Mouse (Mus musculus) limb, embryonic 13.5 days (tissue): Measurements from ENCODE around the gene Fchsd2. TPM values are rescaled to one million over a fixed set of nuclear protein-coding genes. Genes with fewer than 3 reads are reported as not detected.

Experiments used
- ATAC-seq: fragments of 200-750 bp; cut with Nextera tagmentation; 2 replicates; pipeline ENCODE4 v1.8.0; 2017; ENCODE audit warnings: low read depth, moderate number of reproducible peaks, moderate TSS enrichment; ENCODE audit not compliant: low FRiP score
- H3K27ac ChIP-seq: fragments of 300-500 bp; sonication (generic); 2 replicates; pipeline ENCODE4 v1.5.1; 2015; ENCODE audit warnings: inconsistent platforms, mild to moderate bottlenecking, moderate library complexity
- H3K27me3 ChIP-seq: fragments of 300-500 bp; sonication (generic); 2 replicates; pipeline ENCODE4 v1.6.1; 2015; ENCODE audit warnings: mild to moderate bottlenecking, inconsistent platforms
- H3K36me3 ChIP-seq: fragments of 300-500 bp; sonication (generic); 2 replicates; pipeline ENCODE4 v1.6.1; 2015; ENCODE audit warnings: inconsistent platforms, mild to moderate bottlenecking, moderate library complexity
- H3K4me1 ChIP-seq: fragments of 300-500 bp; sonication (generic); 2 replicates; pipeline ENCODE4 v1.6.1; 2015; ENCODE audit warnings: inconsistent platforms
- H3K4me2 ChIP-seq: fragments of 300-500 bp; sonication (generic); replicated peaks from 2 replicates; pipeline ENCODE4 v1.6.1; 2015; ENCODE audit warnings: inconsistent platforms, mild to moderate bottlenecking, moderate library complexity
- H3K4me3 ChIP-seq: fragments of 300-500 bp; sonication (generic); 2 replicates; pipeline ENCODE4 v1.5.1; 2015; ENCODE audit warnings: moderate library complexity, mild to moderate bottlenecking, inconsistent platforms
- H3K9ac ChIP-seq: fragments of 300-500 bp; sonication (generic); 2 replicates; pipeline ENCODE4 v1.6.1; 2015; ENCODE audit warnings: mild to moderate bottlenecking, inconsistent platforms
- H3K9me3 ChIP-seq: fragments of 300-500 bp; sonication (generic); 2 replicates; pipeline ENCODE4 v1.6.1; 2016; ENCODE audit warnings: inconsistent platforms
- WGBS: fragments of 180-500 bp; shearing (Covaris S2); methylation state at CpG from one replicate; pipeline ENCODE4 v1.1.7; 2015; 5-methylcytosine and 5-hydroxymethylcytosine counted together
- polyA plus RNA-seq: library from polyadenylated mRNA; unstranded; fragments of >200 nt; fragmentation: Nextera tagmentation; extraction: Ambion mirVana; gene quantifications from 2 replicates; pipeline ENCODE4 v1.2.1, GENCODE M21; 2015

The Fchsd2 gene
- polyA plus RNA-seq, 1 experiment from 2014 or later = 26.0 TPM

DNA sequence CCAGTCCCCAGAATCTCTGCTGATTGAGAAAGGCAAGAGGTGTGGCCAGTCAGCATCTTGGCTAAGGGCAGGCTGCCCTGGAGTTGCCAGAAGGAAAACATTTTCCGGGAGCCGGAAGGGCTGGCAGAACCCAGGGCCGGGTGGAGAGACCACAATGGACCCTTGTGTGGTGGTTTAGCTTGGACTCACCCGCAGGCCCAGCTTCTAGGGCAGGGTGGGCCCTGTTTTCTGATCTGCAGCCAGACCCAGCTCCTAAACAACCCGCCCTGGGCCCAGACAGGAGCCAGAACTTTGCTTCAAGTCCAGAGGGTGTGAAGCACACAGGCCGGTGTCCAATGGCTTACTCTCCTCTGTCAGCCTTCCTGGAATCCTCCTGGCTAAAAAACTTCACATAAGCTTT, 30.4 kb upstream of the Fchsd2 start:
- Histone ChIP-seq H3K27ac (peak overlapping the region; percentile 61; the same call in 1 of the 2 replicates), H3K4me3 (no peak overlapping the region), H3K4me1 (peaks cover 8% of the 10 kb centered on the region; the same call in 1 of the 2 replicates), H3K9me3 (no peaks in the 10 kb centered on the region), H3K4me2 (no peak overlapping the region), H3K27me3 (no peaks in the 10 kb centered on the region), H3K9ac (no peak overlapping the region), H3K36me3 (no peaks in the 10 kb centered on the region)
- peak; percentile 28; the same call in 1 of the 2 replicates for ATAC-seq
- WGBS = 77% methylated on average over 6 of the region's 6 CpGs

GRCm38 (mm10) chr7:101063523-101063922, 29.1 kb upstream of the Fchsd2 start:
- no peak overlapping the region for H3K4me3 ChIP-seq
- peaks cover 8% of the 10 kb centered on the region; the same call in 1 of the 2 replicates for H3K4me1 ChIP-seq
- 84% methylated on average over 10 of the region's 10 CpGs for WGBS
- no peaks in the 10 kb centered on the region for H3K27me3 ChIP-seq
- no peak for ATAC-seq
- H3K9me3 ChIP-seq = no peaks in the 10 kb centered on the region
- H3K4me2 ChIP-seq = no peak overlapping the region
- H3K27ac ChIP-seq = no peak overlapping the region
- no peaks in the 10 kb centered on the region for H3K36me3 ChIP-seq
- H3K9ac ChIP-seq = no peak overlapping the region

DNA sequence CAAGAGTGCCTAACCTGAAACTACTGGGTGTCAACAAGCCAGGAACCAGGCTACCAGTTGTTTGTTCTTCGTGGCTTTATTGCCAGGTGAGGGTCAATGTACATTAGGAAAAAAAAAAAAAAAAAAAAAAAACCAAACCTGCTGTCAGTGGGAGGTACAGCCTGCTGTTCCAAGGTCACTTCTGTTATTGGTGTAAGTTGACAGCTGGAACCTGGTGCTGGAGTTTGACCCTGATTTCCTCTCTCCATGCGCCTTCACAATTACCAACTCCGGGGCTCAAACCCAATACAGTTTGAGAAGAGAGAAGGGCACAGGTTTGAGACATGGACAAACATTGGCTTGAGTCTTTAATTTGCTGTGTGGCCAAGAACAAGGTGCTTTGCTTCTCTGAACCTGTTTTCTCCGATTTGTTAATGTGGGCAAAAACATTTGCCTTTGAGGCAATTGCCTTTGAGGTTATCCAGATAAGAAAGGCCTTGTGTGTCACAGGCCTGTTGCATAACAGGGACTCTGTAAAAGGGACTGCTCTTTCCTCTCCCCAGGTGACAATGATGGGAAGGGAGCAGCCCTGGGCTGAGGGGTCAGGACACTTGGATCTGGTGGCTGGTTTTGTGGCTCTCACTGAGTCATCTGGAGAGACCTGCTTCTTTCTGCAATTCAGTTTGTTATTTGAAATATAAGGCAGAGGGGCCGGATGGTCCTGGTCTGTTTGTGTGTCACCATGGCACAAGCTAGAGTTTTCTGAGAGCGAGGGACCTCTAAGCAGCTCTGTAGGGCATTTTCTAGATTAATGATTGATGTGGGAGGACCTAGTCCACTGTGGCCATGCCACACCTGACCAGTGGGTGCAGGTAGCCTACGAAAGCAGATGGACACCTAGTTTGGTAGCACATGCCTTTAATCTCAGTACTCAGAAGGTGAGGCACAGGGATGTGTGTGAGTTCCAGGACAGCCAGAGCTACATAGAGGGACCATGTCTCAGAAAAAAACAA, 27.7 kb upstream of the Fchsd2 start:
- no peak overlapping the region for H3K4me2 ChIP-seq
- no peaks in the 10 kb centered on the region for H3K27me3 ChIP-seq
- no peak for ATAC-seq
- H3K4me1 ChIP-seq = peaks cover 9% of the 10 kb centered on the region; the same call in 1 of the 2 replicates
- H3K9ac ChIP-seq = no peak overlapping the region
- no peaks in the 10 kb centered on the region for H3K9me3 ChIP-seq
- no peak overlapping the region for H3K4me3 ChIP-seq
- no peaks in the 10 kb centered on the region for H3K36me3 ChIP-seq
- WGBS = 83% methylated on average over 7 of the region's 7 CpGs
- H3K27ac ChIP-seq = no peak overlapping the region

- ATAC-seq = no peak
- Histone ChIP-seq H3K36me3 (no peaks in the 10 kb centered on the region), H3K4me2 (no peak overlapping the region), H3K4me3 (no peak overlapping the region), H3K4me1 (peaks cover 19% of the 10 kb centered on the region), H3K27me3 (no peaks in the 10 kb centered on the region), H3K27ac (no peak overlapping the region), H3K9me3 (no peaks in the 10 kb centered on the region), H3K9ac (no peak overlapping the region)
- 92% methylated on average over 5 of the region's 5 CpGs for WGBS
Observed at GRCm38 (mm10) chr7:101066009-101066408, 26.7 kb upstream of the Fchsd2 start.

DNA sequence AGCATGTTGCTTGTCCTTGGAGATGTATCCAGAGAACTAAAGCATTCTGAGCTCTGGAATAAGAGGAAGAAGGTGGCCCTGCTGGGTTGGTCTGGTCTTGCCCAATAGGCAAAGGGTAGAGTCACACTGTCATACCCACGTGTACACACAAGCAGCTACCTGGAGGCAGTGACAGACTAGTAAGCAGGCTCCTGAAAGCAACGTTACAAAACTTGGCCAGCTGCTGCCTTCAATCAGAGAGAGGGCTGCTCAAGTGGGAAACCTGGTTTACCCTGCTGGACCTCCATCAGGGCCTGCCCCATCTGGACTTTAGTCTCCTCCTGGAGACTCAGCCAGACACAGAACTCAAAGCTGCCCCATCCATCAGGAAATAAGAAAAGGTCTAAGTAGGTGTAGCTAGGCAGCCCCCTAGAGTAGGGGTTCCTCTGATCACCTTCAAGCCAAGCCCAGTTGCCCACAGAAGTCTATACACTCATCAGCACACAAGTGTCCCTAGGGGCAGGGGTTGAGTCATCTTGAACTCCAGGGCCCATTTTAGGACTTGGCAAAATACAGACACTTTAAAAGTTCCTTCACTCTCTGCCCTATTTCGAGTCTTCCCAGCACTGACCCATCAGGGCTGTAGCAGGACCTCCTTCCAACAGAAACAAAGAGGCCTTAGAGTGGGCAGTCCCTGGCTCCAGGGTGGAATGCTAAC, 25.9 kb upstream of the Fchsd2 start:
- H3K36me3 ChIP-seq = no peaks in the 10 kb centered on the region

GRCm38 (mm10) chr7:101067521-101067920, 25.1 kb upstream of the Fchsd2 start:
- no peak for ATAC-seq
- Histone ChIP-seq H3K27me3 (no peaks in the 10 kb centered on the region), H3K4me2 (no peak overlapping the region), H3K9ac (no peak overlapping the region), H3K4me1 (peaks cover 12% of the 10 kb centered on the region; the same call in 1 of the 2 replicates), H3K27ac (no peak overlapping the region), H3K9me3 (no peaks in the 10 kb centered on the region), H3K36me3 (no peaks in the 10 kb centered on the region), H3K4me3 (no peak overlapping the region)
- 84% methylated on average over 2 of the region's 2 CpGs for WGBS

More for the DNA sequence above, 25.9 kb upstream of the Fchsd2 start:
- no peak overlapping the region for H3K27ac ChIP-seq
- H3K4me1 ChIP-seq = peaks cover 15% of the 10 kb centered on the region
- H3K4me3 ChIP-seq = no peak overlapping the region
- H3K4me2 ChIP-seq = no peak overlapping the region
- no peak overlapping the region for H3K9ac ChIP-seq
- ATAC-seq = no peak; the same call in 1 of the 2 replicates
- no peaks in the 10 kb centered on the region for H3K27me3 ChIP-seq
- 54% methylated on average over 3 of the region's 3 CpGs for WGBS
- H3K9me3 ChIP-seq = no peaks in the 10 kb centered on the region

- Histone ChIP-seq H3K4me3 (no peak overlapping the region), H3K27ac (no peak overlapping the region), H3K9me3 (no peaks in the 10 kb centered on the region), H3K9ac (no peak overlapping the region), H3K36me3 (no peaks in the 10 kb centered on the region), H3K4me1 (peaks cover 13% of the 10 kb centered on the region; the same call in 1 of the 2 replicates), H3K4me2 (no peak overlapping the region), H3K27me3 (no peaks in the 10 kb centered on the region)
- no peak for ATAC-seq
- WGBS = 83% methylated on average over 6 of the region's 6 CpGs
Observed at GRCm38 (mm10) chr7:101069271-101069670, 23.4 kb upstream of the Fchsd2 start.

DNA sequence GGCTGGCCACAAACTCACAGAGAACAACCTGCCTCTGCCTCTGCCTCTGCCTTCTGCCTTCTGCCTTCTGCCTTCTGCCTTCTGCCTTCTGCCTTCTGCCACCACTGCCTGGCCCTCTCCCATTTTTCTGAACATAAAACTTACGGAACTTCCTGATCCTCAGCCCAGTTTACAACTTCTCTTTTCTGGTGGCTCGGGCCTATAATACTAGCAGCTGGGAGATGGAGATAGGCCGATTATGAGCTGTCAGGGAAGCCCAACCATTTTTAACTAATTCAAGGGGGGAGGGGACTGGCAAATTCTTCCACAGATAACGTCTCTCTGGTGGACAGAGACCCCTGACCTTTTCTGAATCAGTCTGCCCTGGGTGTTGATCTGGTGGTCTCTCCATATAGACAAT, 22.3 kb upstream of the Fchsd2 start:
- Histone ChIP-seq H3K4me1 (peaks cover 17% of the 10 kb centered on the region; the same call in 1 of the 2 replicates), H3K27me3 (no peaks in the 10 kb centered on the region), H3K9ac (no peak overlapping the region), H3K36me3 (no peaks in the 10 kb centered on the region), H3K9me3 (no peaks in the 10 kb centered on the region), H3K4me3 (no peak overlapping the region), H3K4me2 (no peak overlapping the region), H3K27ac (no peak overlapping the region)
- no peak for ATAC-seq
- WGBS = 18% methylated on average over 4 of the region's 4 CpGs

DNA sequence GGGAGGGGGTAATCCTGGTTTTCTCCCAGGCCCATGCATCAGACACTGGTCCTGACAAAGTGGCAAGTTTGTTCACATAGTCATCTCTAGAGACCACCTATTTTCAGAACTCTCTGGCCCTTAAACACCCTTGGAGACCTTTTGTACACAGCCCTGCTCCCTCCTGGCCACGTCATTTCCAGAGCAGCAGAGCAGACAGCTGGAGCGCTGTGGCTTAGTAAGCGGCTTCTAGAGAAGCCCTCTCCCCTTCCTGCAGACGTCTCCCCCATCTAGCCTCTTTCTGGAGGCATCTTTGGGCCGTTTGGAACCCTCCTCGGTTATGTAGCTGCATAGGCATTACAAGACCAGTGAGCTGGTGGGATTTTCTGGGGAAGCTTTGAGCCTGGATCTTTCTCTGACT, 21.6 kb upstream of the Fchsd2 start:
- H3K9ac ChIP-seq = no peak overlapping the region
- no peak overlapping the region for H3K27ac ChIP-seq
- H3K4me2 ChIP-seq = no peak overlapping the region
- no peaks in the 10 kb centered on the region for H3K9me3 ChIP-seq
- ATAC-seq = no peak
- H3K36me3 ChIP-seq = no peaks in the 10 kb centered on the region
- no peak overlapping the region for H3K4me3 ChIP-seq
- H3K27me3 ChIP-seq = no peaks in the 10 kb centered on the region
- peaks cover 17% of the 10 kb centered on the region; the same call in 1 of the 2 replicates for H3K4me1 ChIP-seq
- WGBS = 41% methylated on average over 6 of the region's 6 CpGs

DNA sequence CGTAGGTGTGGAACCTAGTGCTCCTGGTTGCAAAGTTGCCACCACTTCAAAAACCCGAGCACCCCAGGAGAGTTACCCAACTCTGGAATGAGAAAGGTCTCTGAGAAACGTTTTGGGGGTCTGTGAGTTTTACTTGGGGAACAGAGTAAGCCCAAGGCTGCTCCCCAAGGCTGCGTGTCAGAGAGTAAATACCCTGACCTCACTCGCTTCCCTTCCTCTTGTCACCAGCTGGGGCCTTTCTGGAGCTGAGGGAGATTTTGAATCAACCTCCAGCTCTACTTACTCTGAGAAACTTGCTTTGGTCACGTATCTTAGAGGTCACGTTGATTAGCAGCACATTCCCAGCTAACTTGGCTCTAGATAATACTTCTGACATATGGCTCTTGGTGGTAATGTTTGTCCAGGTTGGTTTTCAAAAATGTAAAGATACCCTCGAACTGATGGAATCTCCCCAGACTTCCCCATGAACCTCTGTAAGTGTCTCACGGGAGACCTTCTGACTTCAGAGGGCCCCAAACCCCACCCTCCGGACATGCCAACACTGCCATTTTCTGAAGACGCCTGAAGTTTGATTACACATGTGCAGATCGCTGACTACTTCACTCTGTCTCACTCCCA, 20.4 kb upstream of the Fchsd2 start:
- Histone ChIP-seq H3K9me3 (no peaks in the 10 kb centered on the region; the same call in 1 of the 2 replicates), H3K4me3 (no peak overlapping the region), H3K9ac (no peak overlapping the region), H3K27me3 (no peaks in the 10 kb centered on the region), H3K27ac (no peak overlapping the region), H3K4me1 (peaks cover 17% of the 10 kb centered on the region; the same call in 1 of the 2 replicates), H3K4me2 (no peak overlapping the region), H3K36me3 (no peaks in the 10 kb centered on the region)
- ATAC-seq = no peak
- 77% methylated on average over 12 of the region's 12 CpGs for WGBS

DNA sequence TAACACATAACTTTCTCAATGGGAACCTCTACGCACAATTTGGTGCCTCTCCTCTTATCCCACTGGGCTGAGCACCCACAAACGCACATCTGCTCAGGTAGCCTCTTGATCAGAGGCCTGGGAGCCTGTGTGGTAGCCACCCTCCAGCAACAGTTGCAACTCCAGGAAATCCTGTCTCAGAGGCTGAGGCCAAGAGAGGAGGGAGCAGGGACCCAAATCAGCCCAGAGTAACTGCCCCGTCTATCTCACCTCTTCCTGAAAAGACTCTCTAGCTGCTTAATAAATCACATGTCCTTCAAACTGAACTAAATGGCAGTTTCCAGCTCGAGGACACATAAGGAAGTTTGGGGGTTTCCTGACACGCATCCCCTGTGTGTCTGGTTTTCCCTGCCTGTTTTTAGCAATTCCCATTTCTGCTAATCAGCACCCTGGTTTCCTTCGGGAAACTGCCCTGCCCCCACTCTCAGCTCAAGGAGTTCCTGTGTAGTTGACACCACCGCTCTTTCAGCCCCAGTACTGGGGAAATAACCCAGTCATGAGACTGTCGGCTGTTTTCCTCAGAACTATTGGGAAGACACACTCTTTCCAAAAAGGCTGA, 18.4 kb upstream of the Fchsd2 start:
- H3K27me3 ChIP-seq = no peaks in the 10 kb centered on the region
- H3K4me3 ChIP-seq = no peak overlapping the region
- ATAC-seq = no peak
- H3K9me3 ChIP-seq = no peaks in the 10 kb centered on the region; the same call in 1 of the 2 replicates
- peaks cover 17% of the 10 kb centered on the region; the same call in 1 of the 2 replicates for H3K4me1 ChIP-seq
- WGBS = 49% methylated on average over 8 of the region's 8 CpGs
- no peak overlapping the region for H3K9ac ChIP-seq
- no peaks in the 10 kb centered on the region for H3K36me3 ChIP-seq
- no peak overlapping the region for H3K4me2 ChIP-seq
- no peak overlapping the region for H3K27ac ChIP-seq
